Mouse (Mus musculus): ENCODE results near the gene H2-Q7. TPM values are rescaled to one million over a fixed set of nuclear protein-coding genes. Genes with fewer than 3 reads are reported as not detected.
"Not testable (repeated sequence)": the region's sequence is repeated elsewhere in the genome, so short reads cannot be mapped to it uniquely, and the experiment has no call there.

The H2-Q7 gene
- total RNA-seq (2012; rRNA removed) (48.5 and 66.0 TPM in 2 replicates), total RNA-seq (2014; rRNA removed) (30.9 and 40.9 TPM in 2 replicates), polyA plus RNA-seq (2012; ENCODE audit: insufficient read length, low read depth) (104 and 117 TPM in 2 replicates)

- H3K27me3 ChIP-seq (replicated peaks); H3K79me2 ChIP-seq (replicated peaks; ENCODE audit: control insufficient read depth, extremely low read depth, insufficient read depth, poor library complexity, severe bottlenecking); H3K9me3 ChIP-seq (replicated peaks; ENCODE audit: low read length); H3K4me1 ChIP-seq (ENCODE audit: control insufficient read depth in 1 of 2, insufficient read depth in 2 of 2); H3K36me3 ChIP-seq (replicated peaks in 1 of 2; ENCODE audit: control insufficient read depth in 1 of 2, insufficient read depth in 1 of 2, low read length in 1 of 2); in situ Hi-C loops (cut with MboI; ENCODE audit: low pct_ligation_motif_present, low pct_unique_long_range_greater_than_20kb, low sequenced_read_pairs); dilution Hi-C loops (cut with MboI; ENCODE audit: extremely low pct_ligation_motif_present, extremely low pct_unique_long_range_greater_than_20kb, low sequenced_read_pairs): not testable (repeated sequence)
- DNase-seq (ENCODE audit: extremely low read depth): peak; percentile 98
- H3K4me2 ChIP-seq (ENCODE audit: insufficient read depth, low read depth, poor library complexity, severe bottlenecking): peak within 1 kb of the TSS; percentile 57; the same call in 1 of the 2 replicates
- peak within 1 kb of the TSS; percentile 81 for H3K9ac ChIP-seq (ENCODE audit: insufficient read depth, low read depth)
- TF ChIP-seq EP300 (IDR thresholded peaks at IDR 0.05; ENCODE audit: low read length) (peak; percentile 69), TBP (conservative IDR thresholded peaks at IDR 0.05; ENCODE audit: low read depth, low read length) (peak; percentile 54; the same call in 1 of the 2 replicates), MAX (IDR thresholded peaks at IDR 0.05; ENCODE audit: low read length) (peak; percentile 52; the same call in 1 of the 2 replicates), ETS1 (conservative IDR thresholded peaks at IDR 0.05; ENCODE audit: low read depth, low read length) (peak; percentile 78), POLR2A (IDR thresholded peaks at IDR 0.05; ENCODE audit: low read depth, low read length) (peak; percentile 39; the same call in 1 of the 2 replicates), MYC (IDR thresholded peaks at IDR 0.05; ENCODE audit: low read depth, low read length) (peak; percentile 56; the same call in 1 of the 2 replicates), IRF4 (IDR thresholded peaks at IDR 0.05; ENCODE audit: low read depth, low read length) (peak; percentile 93), CHD2 (IDR thresholded peaks at IDR 0.05; ENCODE audit: low read length) (peak; percentile 97)
- peak within 1 kb of the TSS; percentile 25; the same call in 1 of the 2 replicates for H3K27ac ChIP-seq (ENCODE audit: insufficient read depth, low read depth)
- peak within 1 kb of the TSS; percentile 47 to 73 (median 49) for H3K4me3 ChIP-seq (replicated peaks in 1 of 3; ENCODE audit: low read depth in 2 of 3, low read length in 2 of 3, poor library complexity in 1 of 3)
Measured at GRCm38 (mm10) chr17:35438885-35439284, at the start of gene H2-Q7. Gene H2-Q7 (plus strand): TSS chr17:35439155.

- H3K27me3 ChIP-seq (replicated peaks); H3K36me3 ChIP-seq (replicated peaks in 1 of 2; ENCODE audit: control insufficient read depth in 1 of 2, insufficient read depth in 1 of 2, low read length in 1 of 2); dilution Hi-C loops (cut with MboI; ENCODE audit: extremely low pct_ligation_motif_present, extremely low pct_unique_long_range_greater_than_20kb, low sequenced_read_pairs); DNase-seq (ENCODE audit: extremely low read depth); H3K4me1 ChIP-seq (ENCODE audit: control insufficient read depth in 1 of 2, insufficient read depth in 2 of 2); H3K9ac ChIP-seq (ENCODE audit: insufficient read depth, low read depth); H3K4me2 ChIP-seq (ENCODE audit: insufficient read depth, low read depth, poor library complexity, severe bottlenecking); H3K9me3 ChIP-seq (replicated peaks; ENCODE audit: low read length); H3K79me2 ChIP-seq (replicated peaks; ENCODE audit: control insufficient read depth, extremely low read depth, insufficient read depth, poor library complexity, severe bottlenecking); H3K4me3 ChIP-seq (replicated peaks in 1 of 3; ENCODE audit: low read depth in 2 of 3, low read length in 2 of 3, poor library complexity in 1 of 3); H3K27ac ChIP-seq (ENCODE audit: insufficient read depth, low read depth): not testable (repeated sequence)
- in situ Hi-C loops (cut with MboI; ENCODE audit: low pct_ligation_motif_present, low pct_unique_long_range_greater_than_20kb, low sequenced_read_pairs): loop anchor here (10.0 kb wide), 1 partner anchor 1395 kb away; no protein-coding TSS in a partner anchor
Measured at GRCm38 (mm10) chr17:35389796-35390195, 49.2 kb upstream of the H2-Q7 start.

- H3K9ac ChIP-seq (ENCODE audit: insufficient read depth, low read depth); H3K4me1 ChIP-seq (ENCODE audit: control insufficient read depth in 1 of 2, insufficient read depth in 2 of 2); H3K4me2 ChIP-seq (ENCODE audit: insufficient read depth, low read depth, poor library complexity, severe bottlenecking); H3K4me3 ChIP-seq (replicated peaks in 1 of 3; ENCODE audit: low read depth in 2 of 3, low read length in 2 of 3, poor library complexity in 1 of 3); H3K9me3 ChIP-seq (replicated peaks; ENCODE audit: low read length); H3K27me3 ChIP-seq (replicated peaks); H3K36me3 ChIP-seq (replicated peaks in 1 of 2; ENCODE audit: control insufficient read depth in 1 of 2, insufficient read depth in 1 of 2, low read length in 1 of 2); H3K27ac ChIP-seq (ENCODE audit: insufficient read depth, low read depth); dilution Hi-C loops (cut with MboI; ENCODE audit: extremely low pct_ligation_motif_present, extremely low pct_unique_long_range_greater_than_20kb, low sequenced_read_pairs); in situ Hi-C loops (cut with MboI; ENCODE audit: low pct_ligation_motif_present, low pct_unique_long_range_greater_than_20kb, low sequenced_read_pairs); DNase-seq (ENCODE audit: extremely low read depth): not testable (repeated sequence)
- H3K79me2 ChIP-seq (replicated peaks; ENCODE audit: control insufficient read depth, extremely low read depth, insufficient read depth, poor library complexity, severe bottlenecking): peaks cover 12% of the 10 kb centered on the region
Measured at GRCm38 (mm10) chr17:35392671-35393070, 46.3 kb upstream of the H2-Q7 start.

Data from CH12.LX (cell line).